Mouse (Mus musculus) hindbrain, embryonic 16.5 days (tissue): ENCODE measurements at regions not wholly inside any gene's neighbourhood (a gene's known extent, or its start where the extent isn't known, plus 50 kb on each side); places are given as distances from the start of the nearest gene placed in this dataset.

ENCODE experiments used
- ATAC-seq: fragments of 200-750 bp; cut with Nextera tagmentation; 2 replicates; pipeline ENCODE4 v1.8.0; 2017; ENCODE audit warnings: moderate TSS enrichment, moderate library complexity
- H3K27ac ChIP-seq: fragments of 300-500 bp; sonication (generic); 2 replicates; pipeline ENCODE4 v1.5.1; 2014; ENCODE audit warnings: low read depth, mild to moderate bottlenecking, control low read depth, low read length, moderate library complexity
- H3K27me3 ChIP-seq: fragments of 300-500 bp; sonication (generic); replicated peaks from 2 replicates; pipeline ENCODE4 v1.6.1; 2014; ENCODE audit warnings: low read length; ENCODE audit not compliant: control insufficient read depth, insufficient read depth
- H3K36me3 ChIP-seq: fragments of 300-500 bp; sonication (generic); 2 replicates; pipeline ENCODE4 v1.6.1; 2014; ENCODE audit warnings: mild to moderate bottlenecking, low read length, moderate library complexity, mixed read lengths; ENCODE audit not compliant: control insufficient read depth, insufficient read depth
- H3K4me1 ChIP-seq: fragments of 300-500 bp; sonication (generic); 2 replicates; pipeline ENCODE4 v1.6.1; 2014; ENCODE audit warnings: low read depth, low read length; ENCODE audit not compliant: control insufficient read depth, insufficient read depth
- H3K4me2 ChIP-seq: fragments of 300-500 bp; sonication (generic); 2 replicates; pipeline ENCODE4 v1.6.1; 2014; ENCODE audit warnings: mild to moderate bottlenecking, low read length, control low read depth, moderate library complexity
- H3K4me3 ChIP-seq: fragments of 300-500 bp; sonication (generic); 2 replicates; pipeline ENCODE4 v1.5.1; 2014; ENCODE audit warnings: mild to moderate bottlenecking, low read length, control low read depth, moderate library complexity
- H3K9ac ChIP-seq: fragments of 300-500 bp; sonication (generic); 2 replicates; pipeline ENCODE4 v1.6.1; 2014; ENCODE audit warnings: low read depth, mild to moderate bottlenecking, control low read depth, low read length, moderate library complexity
- H3K9me3 ChIP-seq: fragments of 300-500 bp; sonication (generic); 2 replicates; pipeline ENCODE4 v1.6.1; 2014; ENCODE audit warnings: mild to moderate bottlenecking, low read length, moderate library complexity; ENCODE audit not compliant: control insufficient read depth
- WGBS: fragments of 180-500 bp; shearing (Covaris S2); extraction: QIAGEN DNeasy Blood & Tissue Kit; methylation state at CpG from one replicate; pipeline ENCODE4 v1.1.7; 2014; 5-methylcytosine and 5-hydroxymethylcytosine counted together

DNA sequence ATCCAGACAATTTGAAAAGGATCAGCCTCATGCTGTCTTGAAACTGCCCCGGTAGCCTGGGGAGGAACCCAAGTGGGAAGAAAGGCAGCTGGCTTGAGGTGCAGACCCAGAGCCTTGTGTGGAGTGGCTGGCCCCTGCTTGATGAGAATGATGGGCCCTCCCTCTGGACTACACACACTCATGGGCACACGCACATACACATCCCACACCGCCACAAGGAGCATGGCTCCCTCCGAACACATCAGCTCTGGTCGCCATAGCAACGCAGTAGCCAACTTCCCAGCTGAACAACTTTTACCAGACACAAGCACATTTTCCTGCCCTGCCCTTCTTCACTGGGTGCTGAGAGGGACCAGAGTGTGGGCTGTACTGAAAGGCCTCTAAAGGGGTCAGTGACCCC is 101.2 kb downstream of the Rpl14 start:
- H3K27ac ChIP-seq: no peak overlapping the region
- no peak overlapping the region for H3K4me3 ChIP-seq
- WGBS: 10% methylated on average over 6 of the region's 6 CpGs
- no peaks in the 10 kb centered on the region for H3K9me3 ChIP-seq
- peak overlapping the region; percentile 10; the same call in 1 of the 2 replicates for H3K4me2 ChIP-seq
- ATAC-seq: peak; percentile 78
- H3K27me3 ChIP-seq: no peaks in the 10 kb centered on the region
- H3K9ac ChIP-seq: no peak overlapping the region
- H3K36me3 ChIP-seq: no peaks in the 10 kb centered on the region
- H3K4me1 ChIP-seq: peaks cover 22% of the 10 kb centered on the region

DNA sequence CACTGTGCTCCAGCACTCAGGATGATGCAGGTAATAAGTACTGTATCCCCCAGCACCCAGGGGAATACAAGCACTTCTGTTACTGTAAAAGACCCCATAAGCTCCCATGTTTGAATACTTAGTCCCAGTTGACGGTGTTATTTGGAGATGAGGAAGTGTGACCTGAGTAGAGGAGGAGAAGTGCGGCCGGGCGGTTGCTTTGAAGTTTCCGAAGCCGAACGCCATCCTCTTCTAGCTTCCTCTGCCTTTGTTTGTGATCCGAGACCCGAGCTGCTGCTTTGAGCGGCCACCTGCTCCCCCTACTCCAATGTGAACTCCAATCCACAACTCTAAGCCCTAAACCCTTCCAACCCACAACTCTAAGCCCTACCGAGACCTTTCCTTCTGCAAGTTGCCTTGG is 103.6 kb downstream of the Rpl14 start:
- WGBS: 4% methylated on average over 11 of the region's 11 CpGs
- H3K27me3 ChIP-seq: no peaks in the 10 kb centered on the region
- H3K9ac ChIP-seq: no peak overlapping the region
- peaks cover 22% of the 10 kb centered on the region for H3K4me1 ChIP-seq
- no peak overlapping the region for H3K4me3 ChIP-seq
- peak overlapping the region; percentile 54 for H3K4me2 ChIP-seq
- ATAC-seq: no peak
- no peak overlapping the region for H3K27ac ChIP-seq
- no peaks in the 10 kb centered on the region for H3K36me3 ChIP-seq
- H3K9me3 ChIP-seq: no peaks in the 10 kb centered on the region

DNA sequence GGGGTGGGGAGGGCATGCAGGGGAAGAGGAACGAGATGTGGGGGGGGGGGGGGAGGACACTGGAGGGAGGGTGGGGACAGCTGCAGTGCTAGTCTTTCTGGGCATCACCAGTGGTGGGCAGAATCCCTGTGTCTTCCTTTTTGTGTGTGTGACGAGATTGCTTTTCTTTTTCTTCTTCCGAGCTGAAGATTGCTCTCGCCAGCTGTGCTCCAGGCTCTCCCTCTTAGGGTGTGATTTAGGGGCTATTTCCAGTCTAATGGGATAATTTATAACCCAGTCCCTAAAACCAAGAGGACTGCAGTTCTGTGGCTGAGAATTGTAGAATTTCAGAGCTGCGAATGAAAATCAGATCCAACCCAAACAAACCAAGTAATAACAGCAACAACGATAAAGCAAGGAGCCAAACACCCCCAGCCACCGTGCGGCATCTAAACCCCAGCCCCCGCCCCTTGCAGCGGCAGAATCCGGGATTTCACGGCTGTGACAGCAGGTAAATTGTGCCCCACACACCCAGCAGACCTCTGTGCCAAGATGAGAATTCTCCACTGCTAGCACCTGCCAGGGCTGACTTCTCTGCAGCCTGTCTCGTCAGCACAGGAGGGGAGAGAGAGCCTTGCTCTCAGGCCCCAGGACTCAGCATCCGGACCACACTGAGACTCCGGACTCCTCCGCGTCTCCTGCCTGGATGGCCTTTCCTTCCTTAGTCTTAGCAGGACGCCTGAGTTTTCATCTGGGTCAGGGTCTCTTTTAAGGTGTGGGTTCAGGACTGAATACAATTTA is 104.3 kb downstream of the Rpl14 start:
- Histone ChIP-seq H3K36me3 (no peaks in the 10 kb centered on the region), H3K9ac (peak overlapping the region; percentile 39), H3K9me3 (no peaks in the 10 kb centered on the region), H3K4me1 (peaks cover 22% of the 10 kb centered on the region), H3K27ac (no peak overlapping the region), H3K4me3 (peak overlapping the region; percentile 24), H3K4me2 (peak overlapping the region; percentile 54), H3K27me3 (no peaks in the 10 kb centered on the region)
- under 1% methylated on average over 18 of the region's 18 CpGs for WGBS
- 0 out of 2 replicates have a peak, but pooled peaks have one; percentile 35 for ATAC-seq

DNA sequence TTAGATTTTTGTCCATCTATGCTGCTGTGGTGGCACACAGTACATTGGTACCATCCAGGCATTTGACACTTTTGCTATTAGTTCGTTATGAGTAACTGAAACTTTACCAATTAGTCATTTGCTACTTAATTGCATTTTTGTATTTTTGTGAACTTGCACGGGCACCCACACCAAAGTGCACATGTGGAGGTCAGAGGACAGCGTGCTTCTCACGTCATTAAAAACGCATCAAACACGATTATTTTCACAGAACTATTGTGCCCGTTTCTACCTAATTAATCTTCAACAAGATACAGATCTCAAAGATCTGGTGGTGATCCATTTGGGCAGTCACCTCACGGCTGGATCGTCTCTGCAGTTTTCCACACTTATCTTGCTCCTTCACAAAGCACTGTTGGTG is 105.1 kb downstream of the Rpl14 start:
- 30% methylated on average over 9 of the region's 9 CpGs for WGBS
- no peak overlapping the region; the same call in 1 of the 2 replicates for H3K4me2 ChIP-seq

DNA sequence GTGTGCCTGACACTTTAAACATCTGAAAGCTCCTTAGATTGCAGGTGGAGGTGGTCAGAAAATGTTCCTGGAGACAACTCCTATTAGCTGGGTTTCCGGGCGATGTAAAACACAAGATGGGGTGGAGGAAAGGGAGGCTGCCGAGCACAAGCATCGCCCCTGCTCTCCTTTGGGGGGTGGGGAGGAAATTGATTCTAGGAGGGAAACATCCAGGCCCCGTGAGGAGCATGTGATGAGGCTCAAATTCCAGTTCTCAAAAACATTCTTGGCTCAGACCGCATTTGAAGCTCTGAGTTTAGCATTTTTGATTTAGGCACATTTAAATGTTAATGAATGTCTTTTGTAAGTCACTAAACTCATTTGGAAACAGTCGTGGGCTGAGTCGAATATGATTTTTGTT is 105.5 kb downstream of the Rpl14 start:
- H3K9me3 ChIP-seq: no peaks in the 10 kb centered on the region
- no peak overlapping the region for H3K27ac ChIP-seq
- H3K4me2 ChIP-seq: no peak overlapping the region
- 23% methylated on average over 8 of the region's 8 CpGs for WGBS
- H3K9ac ChIP-seq: no peak overlapping the region
- H3K4me3 ChIP-seq: no peak overlapping the region
- H3K27me3 ChIP-seq: no peaks in the 10 kb centered on the region
- no peak for ATAC-seq
- H3K36me3 ChIP-seq: no peaks in the 10 kb centered on the region
- peaks cover 22% of the 10 kb centered on the region for H3K4me1 ChIP-seq

More for the DNA sequence above, 105.1 kb downstream of the Rpl14 start:
- Histone ChIP-seq H3K27ac (no peak overlapping the region), H3K4me1 (peaks cover 22% of the 10 kb centered on the region), H3K36me3 (no peaks in the 10 kb centered on the region), H3K9me3 (no peaks in the 10 kb centered on the region), H3K4me3 (no peak overlapping the region), H3K9ac (no peak overlapping the region), H3K27me3 (no peaks in the 10 kb centered on the region)
- ATAC-seq: no peak

DNA sequence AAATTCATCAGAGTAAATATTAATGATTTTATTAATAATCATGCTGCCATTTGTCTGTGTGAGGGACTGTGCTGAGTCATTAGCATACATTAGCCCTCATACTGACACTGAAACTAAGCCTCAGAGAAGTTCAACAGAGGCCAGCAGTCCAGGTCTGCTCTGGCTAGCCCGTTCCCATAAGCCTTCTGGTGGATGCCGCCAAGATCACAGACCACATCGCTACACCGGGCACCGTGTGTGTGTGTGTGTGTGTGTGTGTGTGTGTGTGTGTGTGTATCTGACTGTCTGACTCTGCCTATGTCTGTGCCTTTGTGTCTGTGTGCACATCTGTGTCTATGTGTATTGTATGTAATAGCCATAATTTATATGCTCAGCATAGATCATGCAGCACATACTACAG is 106.0 kb downstream of the Rpl14 start:
- H3K9me3 ChIP-seq: no peaks in the 10 kb centered on the region
- ATAC-seq: no peak
- WGBS: 73% methylated on average over 5 of the region's 5 CpGs
- H3K4me2 ChIP-seq: no peak overlapping the region
- H3K36me3 ChIP-seq: no peaks in the 10 kb centered on the region
- peaks cover 19% of the 10 kb centered on the region for H3K4me1 ChIP-seq
- H3K27ac ChIP-seq: no peak overlapping the region
- no peak overlapping the region for H3K9ac ChIP-seq
- H3K27me3 ChIP-seq: no peaks in the 10 kb centered on the region
- no peak overlapping the region for H3K4me3 ChIP-seq

DNA sequence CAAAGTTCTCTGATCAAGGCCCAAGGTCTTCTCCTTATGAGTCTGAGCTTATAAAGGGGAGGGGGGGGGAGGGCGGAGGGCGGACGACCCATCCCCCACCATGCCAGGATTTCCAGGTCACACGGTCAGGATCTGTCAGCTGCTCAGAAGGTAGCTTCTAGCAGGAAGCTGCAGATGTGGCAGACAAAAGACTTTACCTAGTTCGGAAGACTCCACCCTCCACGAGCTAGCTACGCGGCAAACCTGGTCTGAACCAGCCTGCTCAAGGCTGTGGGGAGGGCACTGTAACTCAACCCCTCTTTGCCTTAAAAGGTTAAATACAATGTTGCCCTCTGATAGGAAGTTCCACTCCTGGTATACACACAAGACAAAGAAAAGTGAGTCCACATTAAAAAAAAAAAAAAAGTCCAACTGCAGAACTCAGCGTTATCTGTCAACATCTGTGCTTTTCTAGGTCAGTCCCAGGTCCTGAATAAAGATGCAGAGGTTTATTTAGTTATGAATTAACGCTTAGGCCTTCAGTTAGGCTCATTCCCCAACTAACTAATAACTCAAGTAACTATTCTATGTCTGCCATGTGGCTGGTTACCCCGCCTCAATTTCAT is 108.7 kb downstream of the Rpl14 start:
- H3K27ac ChIP-seq: no peak overlapping the region
- 52% methylated on average over 11 of the region's 11 CpGs for WGBS
- ATAC-seq: no peak

DNA sequence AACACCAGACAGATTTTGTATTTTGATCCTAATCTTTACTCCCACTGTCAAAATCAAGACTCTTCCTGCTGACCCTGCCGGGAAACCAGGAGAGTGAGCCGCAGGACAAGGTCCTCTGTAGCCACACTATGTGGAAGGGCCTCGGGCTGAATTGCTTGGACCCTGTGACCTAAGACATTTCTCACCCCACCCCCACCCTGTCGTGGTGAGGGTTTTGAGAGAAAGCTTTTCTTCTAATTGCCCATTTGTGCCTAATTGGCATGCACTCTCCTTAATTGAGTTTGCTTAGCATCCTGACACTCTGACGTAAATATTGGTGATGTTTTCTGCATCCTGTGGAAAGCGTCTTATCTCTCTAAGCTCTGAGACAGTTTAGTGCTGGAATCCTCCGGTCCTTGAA is 110.2 kb downstream of the Rpl14 start:
- ATAC-seq: no peak
- Histone ChIP-seq H3K4me2 (no peak overlapping the region), H3K4me3 (no peak overlapping the region), H3K9me3 (no peaks in the 10 kb centered on the region), H3K4me1 (0 out of 2 replicates have a peak, but pooled peaks cover 2% of the 10 kb centered on the region), H3K9ac (no peak overlapping the region), H3K27ac (no peak overlapping the region), H3K27me3 (no peaks in the 10 kb centered on the region), H3K36me3 (no peaks in the 10 kb centered on the region)
- WGBS: 41% methylated on average over 7 of the region's 7 CpGs

More for the DNA sequence above, 108.7 kb downstream of the Rpl14 start:
- Histone ChIP-seq H3K9ac (no peak overlapping the region), H3K27me3 (no peaks in the 10 kb centered on the region), H3K4me2 (no peak overlapping the region), H3K36me3 (no peaks in the 10 kb centered on the region), H3K9me3 (no peaks in the 10 kb centered on the region), H3K4me1 (peaks cover 8% of the 10 kb centered on the region), H3K4me3 (no peak overlapping the region)

DNA sequence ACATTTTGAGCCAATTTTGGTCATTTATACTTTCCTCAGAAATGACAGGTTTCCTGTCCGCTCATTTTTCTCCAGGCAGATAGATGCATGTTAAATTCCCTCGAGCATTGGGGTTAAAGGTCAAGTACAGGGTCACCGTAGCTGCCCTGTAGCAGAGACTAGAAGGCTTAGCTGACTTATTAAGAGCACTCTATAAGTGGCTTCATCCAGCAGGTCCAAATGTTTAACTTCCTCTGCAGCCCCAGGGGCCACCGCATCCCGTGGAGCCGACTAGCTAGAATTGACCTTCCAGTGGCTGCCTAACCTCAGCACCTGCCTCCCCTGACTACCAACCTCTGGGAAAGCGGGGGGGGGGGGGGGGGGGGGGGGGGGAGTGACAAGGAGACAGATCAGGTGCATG is 114.7 kb downstream of the Rpl14 start:
- Histone ChIP-seq H3K9me3 (no peaks in the 10 kb centered on the region), H3K27ac (no peak overlapping the region), H3K36me3 (no peaks in the 10 kb centered on the region), H3K27me3 (no peaks in the 10 kb centered on the region), H3K4me3 (no peak overlapping the region), H3K4me2 (no peak overlapping the region), H3K9ac (no peak overlapping the region), H3K4me1 (peaks cover 9% of the 10 kb centered on the region)
- WGBS: 34% methylated on average over 6 of the region's 7 CpGs
- no peak for ATAC-seq
